Mouse (Mus musculus) heart, adult 9 months (tissue): ENCODE results near the gene Fxyd1.

Experiments used
- DNase-seq, 2 experiments: peaks; one replicate each; pipeline ENCODE4 v3.0.0; 2022; ENCODE audit warnings: low spot score in 2 of 2

Gene Fxyd1

GRCm38 (mm10) chr7:31017104-31017901 lies 39.7 kb downstream of the Fxyd1 start:
- DNase-seq = no peak

DNA sequence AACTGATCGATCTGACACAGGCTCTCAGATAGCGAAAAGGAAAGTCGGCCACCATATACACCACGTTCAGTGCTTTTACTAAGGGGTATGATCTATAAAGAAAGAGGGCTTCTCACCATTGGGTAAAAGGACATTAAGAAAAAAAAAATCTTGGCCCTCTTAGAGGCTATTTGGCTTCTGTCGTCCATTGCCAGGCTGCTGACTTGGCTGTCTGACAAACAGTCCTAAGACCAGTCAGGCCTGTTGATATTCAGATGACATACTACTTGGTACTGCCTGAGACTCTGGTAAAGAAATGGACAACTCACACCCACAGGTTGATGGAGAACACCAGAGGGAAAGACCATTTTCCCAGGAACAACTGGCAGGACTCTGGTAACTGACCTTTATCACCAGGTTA lies 44.0 kb downstream of the Fxyd1 start:
- DNase-seq = no peak

GRCm38 (mm10) chr7:31008889-31009288 lies 48.1 kb downstream of the Fxyd1 start:
- DNase-seq = no peak

- DNase-seq = peak in 1 of 2 experiments; percentile 23
Observed at GRCm38 (mm10) chr7:31008175-31008574, 48.8 kb downstream of the Fxyd1 start.

DNA sequence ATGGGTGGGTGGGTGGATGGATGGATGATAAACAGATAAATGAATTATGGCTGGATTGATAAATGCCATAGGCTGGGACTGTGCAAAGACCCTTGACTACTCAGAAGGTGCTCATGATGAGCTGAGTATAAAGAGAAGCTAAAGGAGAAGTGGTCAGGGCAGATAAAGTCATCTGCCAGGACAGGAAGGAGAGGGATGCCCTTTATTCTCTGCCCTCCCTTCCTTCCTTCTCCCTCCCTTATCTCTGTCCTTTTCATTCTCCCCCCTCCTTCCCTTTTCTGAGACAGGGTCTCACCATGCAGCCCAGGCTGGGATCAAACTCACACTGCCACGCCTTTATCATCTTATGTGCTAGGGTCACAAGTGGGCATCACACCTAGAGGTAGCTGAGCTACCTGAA lies 49.2 kb downstream of the Fxyd1 start:
- DNase-seq = no peak

GRCm38 (mm10) chr7:31002650-31003049 lies 54.3 kb downstream of the Fxyd1 start:
- DNase-seq = peak; percentile 44 to 67
